Mouse (Mus musculus) myocyte (in vitro differentiated cells): ENCODE measurements around the gene Cadm4. TPM values are rescaled to one million over a fixed set of nuclear protein-coding genes. Genes with fewer than 3 reads are reported as not detected.

ENCODE experiments used
- H3K27me3 ChIP-seq: one replicate; pipeline ENCODE4 v1.6.1; 2011; ENCODE audit not compliant: control insufficient read depth, insufficient read depth, insufficient read length
- H3K36me3 ChIP-seq: one replicate; pipeline ENCODE4 v1.6.1; 2011; ENCODE audit not compliant: control insufficient read depth, insufficient read depth
- H3K4me2 ChIP-seq: one replicate; pipeline ENCODE4 v1.6.1; 2011; ENCODE audit warnings: low read depth, control low read depth
- H3K4me3 ChIP-seq: one replicate; pipeline ENCODE4 v1.5.1; 2011; ENCODE audit warnings: mild to moderate bottlenecking, control low read depth, moderate library complexity
- H3K79me2 ChIP-seq: one replicate; pipeline ENCODE4 v1.6.1; 2011; ENCODE audit not compliant: control insufficient read depth, insufficient read depth
- H3ac ChIP-seq: one replicate; pipeline ENCODE4 v1.6.1; 2011; ENCODE audit not compliant: control insufficient read depth, insufficient read length
- CEBPB ChIP-seq: IDR thresholded peaks from 2 replicates; pipeline ENCODE4 v1.6.1; 2011; ENCODE audit warnings: mild to moderate bottlenecking, moderate library complexity; ENCODE audit not compliant: poor library complexity, insufficient read depth, severe bottlenecking
- E2F4 ChIP-seq: IDR thresholded peaks from one replicate; pipeline ENCODE4 v1.6.1; 2011; ENCODE audit warnings: mild to moderate bottlenecking, control low read depth, moderate library complexity; ENCODE audit not compliant: insufficient read depth
- MAX ChIP-seq: IDR thresholded peaks from one replicate; pipeline ENCODE4 v1.6.1; 2011; ENCODE audit warnings: low read depth, mild to moderate bottlenecking, control low read depth
- MYOD1 ChIP-seq, 3 experiments: IDR thresholded peaks; one replicate each; pipeline ENCODE4 v1.6.1; 2011; ENCODE audit warnings: control low read depth in 2 of 3, low read depth in 2 of 3, mild to moderate bottlenecking in 2 of 3, moderate library complexity in 1 of 3; ENCODE audit not compliant: insufficient read length in 2 of 3, control insufficient read depth in 1 of 3
- MYOG ChIP-seq, 3 experiments: IDR thresholded peaks; one replicate each; pipeline ENCODE4 v1.6.1; 2011; ENCODE audit warnings: control low read depth in 2 of 3, low read depth in 2 of 3, mild to moderate bottlenecking in 2 of 3; ENCODE audit not compliant: insufficient read length in 2 of 3, control insufficient read depth in 1 of 3, insufficient read depth in 1 of 3
- POLR2A ChIP-seq: IDR thresholded peaks from one replicate; pipeline ENCODE4 v1.6.1; 2011; ENCODE audit warnings: low read depth, mild to moderate bottlenecking, control low read depth, moderate library complexity; ENCODE audit not compliant: insufficient read length
- POLR2AphosphoS2 ChIP-seq: IDR thresholded peaks from one replicate; pipeline ENCODE4 v1.6.1; 2011; ENCODE audit warnings: low read depth, control low read depth; ENCODE audit not compliant: insufficient read length
- REST ChIP-seq: IDR thresholded peaks from one replicate; pipeline ENCODE4 v1.6.1; 2011; ENCODE audit warnings: mild to moderate bottlenecking, control low read depth, moderate library complexity; ENCODE audit not compliant: insufficient read depth, insufficient read length
- SRF ChIP-seq: IDR thresholded peaks from one replicate; pipeline ENCODE4 v1.6.1; 2011; ENCODE audit warnings: low read depth; ENCODE audit not compliant: control insufficient read depth, insufficient read length
- TCF12 ChIP-seq: IDR thresholded peaks from one replicate; pipeline ENCODE4 v1.6.1; 2011; ENCODE audit warnings: mild to moderate bottlenecking, control low read depth; ENCODE audit not compliant: poor library complexity, insufficient read depth, severe bottlenecking
- TCF3 ChIP-seq: IDR thresholded peaks from one replicate; pipeline ENCODE4 v1.6.1; 2011; ENCODE audit warnings: low read depth, control low read depth; ENCODE audit not compliant: insufficient read length
- USF1 ChIP-seq: IDR thresholded peaks from one replicate; pipeline ENCODE4 v1.6.1; 2011; ENCODE audit warnings: low read depth, mild to moderate bottlenecking, control low read depth, moderate library complexity
- polyA plus RNA-seq: library from polyadenylated mRNA; unstranded; fragments of >200 nt; fragmentation: generic; extraction: Trizol; gene quantifications from one replicate; pipeline ENCODE4 v1.2.1, GENCODE M21; 2012; ENCODE audit warnings: missing spikeins

Gene Cadm4
- polyA plus RNA-seq, 1 experiment: 54.4 TPM

GRCm38 (mm10) chr7:24537081-24537480, 55.3 kb downstream of the Cadm4 start:
- H3K36me3 ChIP-seq: no peaks in the 10 kb centered on the region
- TF ChIP-seq USF1 (no peak), MAX (no peak), CEBPB (no peak), POLR2A (no peak), TCF12 (no peak), TCF3 (no peak), REST (no peak)
- H3K4me3 ChIP-seq: no peak overlapping the region
- no peaks in the 10 kb centered on the region for H3K79me2 ChIP-seq
- no peak overlapping the region for H3ac ChIP-seq
- H3K27me3 ChIP-seq: no peaks in the 10 kb centered on the region
- H3K4me2 ChIP-seq: no peak overlapping the region

- Histone ChIP-seq H3K79me2 (no peaks in the 10 kb centered on the region), H3K4me3 (no peak overlapping the region), H3K36me3 (no peaks in the 10 kb centered on the region), H3K27me3 (no peaks in the 10 kb centered on the region), H3K4me2 (no peak overlapping the region), H3ac (no peak overlapping the region)
- TF ChIP-seq CEBPB (no peak), E2F4 (no peak), USF1 (no peak), REST (no peak), POLR2A (peak; percentile 47), MYOD1 (IDR thresholded peaks at IDR 0.05; ENCODE audit: control insufficient read depth in 1 of 3, insufficient read length in 2 of 3, low read depth in 2 of 3) (no peak), SRF (no peak), POLR2AphosphoS2 (peak; percentile 97)
Observed at GRCm38 (mm10) chr7:24537591-24537990, 55.8 kb downstream of the Cadm4 start.

- peak; percentile 68 for TF ChIP-seq POLR2AphosphoS2
- no peak for TF ChIP-seq CEBPB
- TF ChIP-seq MAX: no peak
- no peak for TF ChIP-seq REST
- no peak for TF ChIP-seq USF1
- TF ChIP-seq TCF3: no peak
- peak in 1 of 3 experiments; percentile 24 for TF ChIP-seq MYOG (IDR thresholded peaks at IDR 0.05; ENCODE audit: control insufficient read depth in 1 of 3, insufficient read depth in 1 of 3, insufficient read length in 2 of 3, low read depth in 2 of 3)
- peak; percentile 26 for TF ChIP-seq POLR2A
- no peak for TF ChIP-seq MYOD1 (IDR thresholded peaks at IDR 0.05; ENCODE audit: control insufficient read depth in 1 of 3, insufficient read length in 2 of 3, low read depth in 2 of 3)
- TF ChIP-seq SRF: no peak
- TF ChIP-seq E2F4: no peak
- Histone ChIP-seq H3K4me2 (peak overlapping the region; percentile 58), H3K4me3 (no peak overlapping the region), H3K79me2 (no peaks in the 10 kb centered on the region), H3K27me3 (no peaks in the 10 kb centered on the region), H3ac (no peak overlapping the region), H3K36me3 (no peaks in the 10 kb centered on the region)
Observed at GRCm38 (mm10) chr7:24538154-24538553, 56.3 kb downstream of the Cadm4 start.

- TF ChIP-seq CEBPB (0 out of 2 replicates have a peak, but pooled peaks have one; percentile 7), MAX (no peak)
Observed at GRCm38 (mm10) chr7:24538701-24539100, 56.9 kb downstream of the Cadm4 start.

GRCm38 (mm10) chr7:24539686-24540085, 57.9 kb downstream of the Cadm4 start:
- TF ChIP-seq POLR2A: no peak
- no peak for TF ChIP-seq TCF12
- TF ChIP-seq E2F4: no peak
- no peak for TF ChIP-seq REST
- H3K4me2 ChIP-seq: no peak overlapping the region
- H3ac ChIP-seq: no peak overlapping the region
- H3K79me2 ChIP-seq: no peaks in the 10 kb centered on the region
- H3K27me3 ChIP-seq: no peaks in the 10 kb centered on the region
- no peak overlapping the region for H3K4me3 ChIP-seq
- no peaks in the 10 kb centered on the region for H3K36me3 ChIP-seq

More at GRCm38 (mm10) chr7:24538701-24539100, 56.9 kb downstream of the Cadm4 start:
- peak overlapping the region; percentile 58 for H3K4me2 ChIP-seq
- no peak overlapping the region for H3K4me3 ChIP-seq
- no peaks in the 10 kb centered on the region for H3K79me2 ChIP-seq
- H3K36me3 ChIP-seq: no peaks in the 10 kb centered on the region
- no peaks in the 10 kb centered on the region for H3K27me3 ChIP-seq
- no peak overlapping the region for H3ac ChIP-seq

- Histone ChIP-seq H3ac (no peak overlapping the region), H3K4me2 (no peak overlapping the region), H3K4me3 (no peak overlapping the region), H3K27me3 (no peaks in the 10 kb centered on the region), H3K36me3 (no peaks in the 10 kb centered on the region), H3K79me2 (peaks cover 7% of the 10 kb centered on the region)
- TF ChIP-seq USF1 (no peak), REST (no peak), MYOG (IDR thresholded peaks at IDR 0.05; ENCODE audit: control insufficient read depth in 1 of 3, insufficient read depth in 1 of 3, insufficient read length in 2 of 3, low read depth in 2 of 3) (no peak), CEBPB (no peak), POLR2AphosphoS2 (no peak), SRF (no peak), MYOD1 (IDR thresholded peaks at IDR 0.05; ENCODE audit: control insufficient read depth in 1 of 3, insufficient read length in 2 of 3, low read depth in 2 of 3) (no peak), E2F4 (no peak), MAX (no peak), TCF3 (no peak), TCF12 (no peak), POLR2A (no peak)
Observed at GRCm38 (mm10) chr7:24544506-24544905, 62.7 kb downstream of the Cadm4 start.
